Mouse (Mus musculus): ENCODE measurements around the gene Ano10. TPM values are rescaled to one million over a fixed set of nuclear protein-coding genes. Genes with fewer than 3 reads are reported as not detected.

The Ano10 gene
- total and polyA plus RNA-seq, 2 experiments from 2014 or later = 32.0 to 35.3 TPM

DNA sequence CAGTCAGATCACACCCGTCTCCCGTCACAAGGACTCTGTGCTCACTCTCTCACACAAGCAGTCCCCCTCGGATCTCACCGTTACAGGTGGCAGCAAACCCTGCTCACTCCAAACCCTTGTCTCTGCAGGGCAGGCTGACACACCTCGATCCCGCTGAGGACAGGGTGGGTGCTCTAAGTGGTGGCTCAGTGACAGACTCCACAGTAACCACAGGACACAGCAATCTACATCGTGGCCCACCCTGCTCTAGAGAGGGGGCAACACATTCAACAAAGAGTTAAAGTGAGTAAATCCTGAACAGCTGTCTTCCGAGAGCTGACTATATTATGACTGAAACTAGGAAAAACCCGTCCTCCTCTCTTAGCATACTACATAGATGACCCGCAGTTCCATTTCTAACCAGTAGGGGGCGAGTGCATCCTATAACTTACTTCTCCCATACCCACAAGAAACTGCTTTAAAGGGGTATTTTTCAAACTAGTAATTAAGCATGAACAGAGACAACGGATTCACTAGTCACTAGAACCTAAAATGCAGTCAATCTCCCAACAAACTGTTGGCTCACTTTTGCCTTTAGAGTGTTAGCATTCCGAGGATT is 46.7 kb downstream of the Ano10 start:
- H3K27me3 ChIP-seq (ENCODE audit: insufficient read depth, low read length) = no peaks in the 10 kb centered on the region
- no peaks in the 10 kb centered on the region for H3K9me3 ChIP-seq (ENCODE audit: low read length)
- H3K4me2 ChIP-seq (ENCODE audit: low read depth) = no peak overlapping the region
- DNase-seq (peak; percentile 91), ATAC-seq (peak; percentile 76)
- H3K27ac ChIP-seq (ENCODE audit: low read depth, low read length) = no peak overlapping the region
- H3K36me3 ChIP-seq (ENCODE audit: insufficient read depth) = peaks cover 18% of the 10 kb centered on the region
- WGBS = 42% methylated on average over 13 of the region's 13 CpGs
- TF ChIP-seq CTCF (IDR thresholded peaks at IDR 0.05; ENCODE audit: low read depth) = peak; percentile 94
- no peaks in the 10 kb centered on the region for H3K4me1 ChIP-seq (ENCODE audit: insufficient read depth)
- H3K9ac ChIP-seq = no peak overlapping the region
- no peak overlapping the region for H3K4me3 ChIP-seq (ENCODE audit: low read depth, low read length)

DNA sequence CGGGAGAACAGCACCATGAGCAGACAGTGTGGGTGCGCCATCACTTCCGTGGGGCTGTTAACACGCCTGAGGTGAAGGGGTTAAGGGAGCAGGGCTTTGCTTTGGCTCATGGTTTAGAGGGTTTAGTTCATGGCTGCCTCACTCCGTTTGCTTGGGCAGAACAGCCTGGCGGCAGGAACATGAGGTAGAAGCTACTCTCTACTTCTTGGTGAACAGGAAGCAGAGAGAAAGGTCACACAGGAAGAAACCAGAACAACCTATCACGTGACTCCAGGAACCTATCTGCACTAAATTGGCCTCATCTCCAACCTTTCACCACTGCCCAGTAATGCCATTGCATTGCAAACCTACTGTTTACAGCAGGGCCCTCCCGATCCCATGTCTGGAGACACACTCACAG is 48.3 kb downstream of the Ano10 start:
- Histone ChIP-seq H3K27ac (ENCODE audit: low read depth, low read length) (no peak overlapping the region), H3K27me3 (ENCODE audit: insufficient read depth, low read length) (no peaks in the 10 kb centered on the region), H3K4me2 (ENCODE audit: low read depth) (no peak overlapping the region), H3K4me3 (ENCODE audit: low read depth, low read length) (no peak overlapping the region), H3K36me3 (ENCODE audit: insufficient read depth) (peaks cover 4% of the 10 kb centered on the region), H3K9me3 (ENCODE audit: low read length) (no peaks in the 10 kb centered on the region), H3K4me1 (ENCODE audit: insufficient read depth) (no peaks in the 10 kb centered on the region), H3K9ac (no peak overlapping the region)
- ATAC-seq (no peak), DNase-seq (no peak)
- TF ChIP-seq CTCF (IDR thresholded peaks at IDR 0.05; ENCODE audit: low read depth) = no peak
- 90% methylated on average over 8 of the region's 8 CpGs for WGBS

GRCm38 (mm10) chr9:122245471-122245870 is 48.8 kb downstream of the Ano10 start:
- WGBS = 67% methylated on average over 4 of the region's 4 CpGs
- Histone ChIP-seq H3K36me3 (ENCODE audit: insufficient read depth) (peaks cover under 1% of the 10 kb centered on the region; the same call in 1 of the 2 replicates), H3K4me3 (ENCODE audit: low read depth, low read length) (no peak overlapping the region), H3K27me3 (ENCODE audit: insufficient read depth, low read length) (no peaks in the 10 kb centered on the region), H3K9me3 (ENCODE audit: low read length) (no peaks in the 10 kb centered on the region), H3K4me1 (ENCODE audit: insufficient read depth) (no peaks in the 10 kb centered on the region), H3K27ac (ENCODE audit: low read depth, low read length) (no peak overlapping the region), H3K9ac (no peak overlapping the region), H3K4me2 (ENCODE audit: low read depth) (no peak overlapping the region)
- no peak for DNase-seq
- ATAC-seq = no peak
- no peak for TF ChIP-seq CTCF (IDR thresholded peaks at IDR 0.05; ENCODE audit: low read depth)

GRCm38 (mm10) chr9:122244800-122245165 is 49.4 kb downstream of the Ano10 start:
- Histone ChIP-seq H3K4me3 (ENCODE audit: low read depth, low read length) (no peak overlapping the region), H3K27ac (ENCODE audit: low read depth, low read length) (no peak overlapping the region), H3K27me3 (ENCODE audit: insufficient read depth, low read length) (no peaks in the 10 kb centered on the region), H3K4me1 (ENCODE audit: insufficient read depth) (no peaks in the 10 kb centered on the region), H3K36me3 (ENCODE audit: insufficient read depth) (no peaks in the 10 kb centered on the region; the same call in 1 of the 2 replicates), H3K9me3 (ENCODE audit: low read length) (no peaks in the 10 kb centered on the region), H3K4me2 (ENCODE audit: low read depth) (no peak overlapping the region), H3K9ac (no peak overlapping the region)
- ATAC-seq (no peak), DNase-seq (no peak)
- WGBS = 44% methylated on average over 2 of the region's 2 CpGs
- TF ChIP-seq CTCF (IDR thresholded peaks at IDR 0.05; ENCODE audit: low read depth) = no peak

GRCm38 (mm10) chr9:122244080-122244799 is 50.0 kb downstream of the Ano10 start:
- ATAC-seq (peak; percentile 69; the same call in 1 of the 2 replicates), DNase-seq (peak; percentile 81)
- no peaks in the 10 kb centered on the region for H3K4me1 ChIP-seq (ENCODE audit: insufficient read depth)
- WGBS = 20% methylated on average over 4 of the region's 4 CpGs
- H3K36me3 ChIP-seq (ENCODE audit: insufficient read depth) = no peaks in the 10 kb centered on the region; the same call in 1 of the 2 replicates
- TF ChIP-seq CTCF (IDR thresholded peaks at IDR 0.05; ENCODE audit: low read depth) = peak; percentile 87
- H3K4me3 ChIP-seq (ENCODE audit: low read depth, low read length) = no peak overlapping the region
- H3K9me3 ChIP-seq (ENCODE audit: low read length) = no peaks in the 10 kb centered on the region
- no peak overlapping the region for H3K9ac ChIP-seq
- no peaks in the 10 kb centered on the region for H3K27me3 ChIP-seq (ENCODE audit: insufficient read depth, low read length)
- H3K4me2 ChIP-seq (ENCODE audit: low read depth) = no peak overlapping the region
- H3K27ac ChIP-seq (ENCODE audit: low read depth, low read length) = no peak overlapping the region

GRCm38 (mm10) chr9:122243297-122243696 is 50.9 kb downstream of the Ano10 start:
- 87% methylated on average over 1 of the region's 1 CpGs for WGBS

GRCm38 (mm10) chr9:122242856-122243255 is 51.4 kb downstream of the Ano10 start:
- H3K4me2 ChIP-seq (ENCODE audit: low read depth) = no peak overlapping the region
- no peak overlapping the region for H3K4me3 ChIP-seq (ENCODE audit: low read depth, low read length)
- no peak overlapping the region for H3K27ac ChIP-seq (ENCODE audit: low read depth, low read length)
- no peaks in the 10 kb centered on the region for H3K4me1 ChIP-seq (ENCODE audit: insufficient read depth)
- TF ChIP-seq CTCF (IDR thresholded peaks at IDR 0.05; ENCODE audit: low read depth) = no peak
- ATAC-seq (no peak), DNase-seq (no peak)
- H3K9me3 ChIP-seq (ENCODE audit: low read length) = no peaks in the 10 kb centered on the region
- no peak overlapping the region for H3K9ac ChIP-seq
- no peaks in the 10 kb centered on the region for H3K27me3 ChIP-seq (ENCODE audit: insufficient read depth, low read length)
- no peaks in the 10 kb centered on the region; the same call in 1 of the 2 replicates for H3K36me3 ChIP-seq (ENCODE audit: insufficient read depth)
- WGBS = 41% methylated on average over 7 of the region's 7 CpGs

More at GRCm38 (mm10) chr9:122243297-122243696, 50.9 kb downstream of the Ano10 start:
- ATAC-seq = no peak
- Histone ChIP-seq H3K9ac (no peak overlapping the region), H3K4me1 (ENCODE audit: insufficient read depth) (no peaks in the 10 kb centered on the region), H3K27ac (ENCODE audit: low read depth, low read length) (no peak overlapping the region), H3K36me3 (ENCODE audit: insufficient read depth) (no peaks in the 10 kb centered on the region; the same call in 1 of the 2 replicates), H3K4me3 (ENCODE audit: low read depth, low read length) (no peak overlapping the region), H3K9me3 (ENCODE audit: low read length) (no peaks in the 10 kb centered on the region), H3K27me3 (ENCODE audit: insufficient read depth, low read length) (no peaks in the 10 kb centered on the region), H3K4me2 (ENCODE audit: low read depth) (no peak overlapping the region)
- no peak for DNase-seq
- no peak for TF ChIP-seq CTCF (IDR thresholded peaks at IDR 0.05; ENCODE audit: low read depth)

Measured in forebrain, postnatal 0 days (tissue).